8 mouse cellular contexts compared by ENCODE assay signal in the genomic region with DNA sequence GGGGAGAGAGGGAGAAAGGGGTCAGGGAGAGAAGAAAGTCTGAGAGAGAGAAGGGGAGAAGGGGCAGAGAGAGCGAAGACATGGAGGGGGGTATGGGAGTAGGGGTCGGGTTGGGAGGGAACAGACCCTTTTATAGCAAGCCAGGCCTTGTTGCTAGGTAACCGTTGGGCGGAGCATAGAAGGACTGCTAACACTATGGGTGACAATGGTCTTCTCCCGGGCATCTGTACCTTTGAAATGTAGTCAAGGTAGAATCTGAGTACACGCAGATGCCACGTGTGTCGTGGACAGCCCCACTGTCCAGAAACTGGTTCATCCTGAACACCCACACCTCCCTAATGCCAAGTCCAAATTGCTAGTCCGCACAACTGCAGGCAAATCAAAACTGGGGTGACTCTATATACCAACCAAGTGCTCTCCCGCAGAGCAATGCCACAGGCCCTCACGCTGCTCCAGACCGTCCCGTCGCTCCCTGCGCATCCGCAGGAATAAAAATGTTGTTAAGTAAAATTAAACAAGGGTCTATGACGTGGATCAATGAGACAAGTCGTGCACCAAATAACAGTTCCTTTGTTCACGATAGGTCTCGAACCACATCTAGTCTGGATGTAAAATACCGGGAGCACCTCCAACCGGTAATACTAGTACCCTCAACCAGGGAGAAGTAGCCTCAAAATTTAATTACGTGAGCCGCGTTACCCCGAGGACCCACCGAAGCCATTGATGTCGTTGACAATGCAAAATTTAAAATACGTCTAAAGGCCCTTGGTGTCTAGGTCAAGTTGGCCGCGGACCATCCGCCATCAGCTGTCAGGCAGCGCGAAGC. TPM values are rescaled to one million over a fixed set of nuclear protein-coding genes. Genes with fewer than 3 reads are reported as not detected.
DNase-seq lines count a peak whose midpoint lies in the region; ATAC-seq and TF ChIP-seq lines count a peak whose summit lies in the region.

No protein-coding gene starts in this region.

- TF ChIP-seq POLR2A in ES-Bruce4 (IDR thresholded peaks at IDR 0.05; ENCODE audit: insufficient read depth, low read length), result no peak

- H3K4me2 ChIP-seq in embryonic facial prominence, embryonic 14.5 days (ENCODE audit: low read depth, low read length), result peak overlapping the region; percentile 79
- peak overlapping the region; percentile 83 for H3K4me2 ChIP-seq in stomach, embryonic 15.5 days

- peak overlapping the region; percentile 82 for H3K9ac ChIP-seq in ES-Bruce4 (ENCODE audit: low read depth, poor library complexity, severe bottlenecking)
- H3K9ac ChIP-seq in embryonic facial prominence, embryonic 14.5 days (ENCODE audit: low read depth, low read length), result peak overlapping the region; percentile 84
- H3K9ac ChIP-seq in stomach, embryonic 15.5 days, result peak overlapping the region; percentile 35; the same call in 1 of the 2 replicates

- no peak overlapping the region for H3K27ac ChIP-seq in ES-Bruce4 (ENCODE audit: insufficient read depth, low read length)
- H3K27ac ChIP-seq in embryonic facial prominence, embryonic 14.5 days (replicated peaks; ENCODE audit: low read depth, low read length), result peak overlapping the region; percentile 93
- H3K27ac ChIP-seq in stomach, embryonic 15.5 days, result peak overlapping the region; percentile 96; the same call in 1 of the 2 replicates

- peak; percentile 11 for DNase-seq in kidney, adult 9 months
- no peak for DNase-seq in kidney, adult 18-20 months
- DNase-seq in embryonic facial prominence, embryonic 14.5 days (ENCODE audit: low spot score), result peak; percentile 22
- DNase-seq in induced T-regulatory cell, adult 2 months (ENCODE audit: low read depth), result peak; percentile 45
- peak; percentile 4 for DNase-seq in lung, postnatal 14 days
- DNase-seq in testis, postnatal 10 days (ENCODE audit: low spot score), result no peak

- WGBS in embryonic facial prominence, embryonic 14.5 days, result 9% methylated on average over 34 of the region's 34 CpGs
- 8% methylated on average over 33 of the region's 34 CpGs for WGBS in stomach, embryonic 15.5 days

- H3K27me3 ChIP-seq in ES-Bruce4 (ENCODE audit: control insufficient read depth, insufficient read depth, low read length, poor library complexity, severe bottlenecking), result no peaks in the 10 kb centered on the region
- H3K27me3 ChIP-seq in embryonic facial prominence, embryonic 14.5 days (replicated peaks; ENCODE audit: control insufficient read depth, insufficient read depth, low read length), result no peaks in the 10 kb centered on the region
- H3K27me3 ChIP-seq in stomach, embryonic 15.5 days (replicated peaks), result no peaks in the 10 kb centered on the region

- peaks cover 3% of the 10 kb centered on the region for H3K36me3 ChIP-seq in ES-Bruce4 (ENCODE audit: control insufficient read depth, insufficient read depth, low read length, poor library complexity, severe bottlenecking)
- H3K36me3 ChIP-seq in embryonic facial prominence, embryonic 14.5 days (ENCODE audit: control insufficient read depth, insufficient read depth, low read length), result peaks cover 18% of the 10 kb centered on the region
- peaks cover 11% of the 10 kb centered on the region; the same call in 1 of the 2 replicates for H3K36me3 ChIP-seq in stomach, embryonic 15.5 days

- no peak for TF ChIP-seq EP300 in ES-Bruce4 (IDR thresholded peaks at IDR 0.05; ENCODE audit: insufficient read depth, low read depth, low read length)

- H3K4me3 ChIP-seq in ES-Bruce4 (ENCODE audit: low read depth, low read length), result peak overlapping the region; percentile 78
- H3K4me3 ChIP-seq in embryonic facial prominence, embryonic 14.5 days (ENCODE audit: low read depth, low read length), result peak overlapping the region; percentile 90
- peak overlapping the region; percentile 82 for H3K4me3 ChIP-seq in stomach, embryonic 15.5 days (replicated peaks)

- no peaks in the 10 kb centered on the region for H3K9me3 ChIP-seq in ES-Bruce4 (replicated peaks; ENCODE audit: control insufficient read depth, insufficient read depth, low read length, poor library complexity, severe bottlenecking)
- H3K9me3 ChIP-seq in embryonic facial prominence, embryonic 14.5 days (ENCODE audit: control insufficient read depth, low read length), result no peaks in the 10 kb centered on the region
- no peaks in the 10 kb centered on the region for H3K9me3 ChIP-seq in stomach, embryonic 15.5 days

- TF ChIP-seq CTCF in ES-Bruce4 (IDR thresholded peaks at IDR 0.05; ENCODE audit: low read depth, low read length), result no peak

- peaks cover 3% of the 10 kb centered on the region for H3K4me1 ChIP-seq in ES-Bruce4 (ENCODE audit: control insufficient read depth, insufficient read depth, low read length)
- H3K4me1 ChIP-seq in embryonic facial prominence, embryonic 14.5 days (ENCODE audit: control insufficient read depth, insufficient read depth, low read length), result peaks cover 14% of the 10 kb centered on the region
- H3K4me1 ChIP-seq in stomach, embryonic 15.5 days, result peaks cover 15% of the 10 kb centered on the region

- peak; percentile 31 for ATAC-seq in embryonic facial prominence, embryonic 14.5 days (ENCODE audit: low read depth)
- 0 out of 2 replicates have a peak, but pooled peaks have one; percentile 14 for ATAC-seq in stomach, embryonic 15.5 days (ENCODE audit: insufficient read depth, low FRiP score, low read depth)

RNA-seq across cellular contexts. Expression of a gene that starts 0.6 kb away (rescaled TPM):
- 42.0 and 45.3 TPM in 2 replicates for polyA plus RNA-seq in ES-Bruce4 (2011; ENCODE audit: insufficient read depth, insufficient read length, low read depth, missing spikeins)
- polyA plus RNA-seq in embryonic facial prominence, embryonic 14.5 days (2014; fragmentation: Nextera tagmentation; extraction: Ambion mirVana), result 33.5 and 33.6 TPM in 2 replicates
- 46.8 and 57.6 TPM in 2 replicates for polyA plus RNA-seq in stomach, embryonic 15.5 days (2015; fragmentation: Nextera tagmentation; extraction: Ambion mirVana)

RNA-seq across cellular contexts. Expression of a gene that starts 38.1 kb away (rescaled TPM):
- 0.75 and 1.6 TPM in 2 replicates for polyA plus RNA-seq in ES-Bruce4 (2011; ENCODE audit: insufficient read depth, insufficient read length, low read depth, missing spikeins)
- polyA plus RNA-seq in embryonic facial prominence, embryonic 14.5 days (2014; fragmentation: Nextera tagmentation; extraction: Ambion mirVana), result 13.5 and 14.4 TPM in 2 replicates
- polyA plus RNA-seq in stomach, embryonic 15.5 days (2015; fragmentation: Nextera tagmentation; extraction: Ambion mirVana), result 2.9 and 3.6 TPM in 2 replicates

RNA-seq across cellular contexts. Expression of a gene that starts 41.5 kb away (rescaled TPM):
- polyA plus RNA-seq in ES-Bruce4 (2011; ENCODE audit: insufficient read depth, insufficient read length, low read depth, missing spikeins), result 11.6 and 11.8 TPM in 2 replicates
- polyA plus RNA-seq in embryonic facial prominence, embryonic 14.5 days (2014; fragmentation: Nextera tagmentation; extraction: Ambion mirVana), result 27.1 and 30.7 TPM in 2 replicates
- 24.7 and 25.7 TPM in 2 replicates for polyA plus RNA-seq in stomach, embryonic 15.5 days (2015; fragmentation: Nextera tagmentation; extraction: Ambion mirVana)

RNA-seq across cellular contexts. Expression of a gene that starts 53.8 kb away (rescaled TPM):
- polyA plus RNA-seq in ES-Bruce4 (2011; ENCODE audit: insufficient read depth, insufficient read length, low read depth, missing spikeins), result 76.6 and 81.6 TPM in 2 replicates
- polyA plus RNA-seq in embryonic facial prominence, embryonic 14.5 days (2014; fragmentation: Nextera tagmentation; extraction: Ambion mirVana), result 34.1 and 37.9 TPM in 2 replicates
- polyA plus RNA-seq in stomach, embryonic 15.5 days (2015; fragmentation: Nextera tagmentation; extraction: Ambion mirVana), result 24.9 and 28.1 TPM in 2 replicates

Comparison
In these comparisons a context has a peak if more than half of its experiments do, and no peak if none do; other contexts are left out.
1. DNase-seq: peak in kidney, adult 9 months (single experiment), embryonic facial prominence, embryonic 14.5 days (single experiment), induced T-regulatory cell, adult 2 months (single experiment) and lung, postnatal 14 days (single experiment); none in kidney, adult 18-20 months (single experiment) and testis, postnatal 10 days (single experiment).
2. Peak in every context shown above with its lines, with median percentiles within 50 percentile points of each other: H3K4me3 ChIP-seq and H3K9ac ChIP-seq.